Mouse (Mus musculus) thymus, adult 2 months (tissue): ENCODE data around the gene Scd2. TPM values are rescaled to one million over a fixed set of nuclear protein-coding genes. Genes with fewer than 3 reads are reported as not detected.

ENCODE experiments used
- DNase-seq: peaks from one replicate; pipeline ENCODE4 v3.0.0; 2021
- H3K27ac ChIP-seq: fragments of 200-500 bp; 2 replicates; pipeline ENCODE4 v1.5.1; 2012; ENCODE audit warnings: low read length, control low read depth; ENCODE audit not compliant: control insufficient read depth, insufficient read depth
- H3K27me3 ChIP-seq: fragments of 200-500 bp; 2 replicates; pipeline ENCODE4 v1.6.1; 2012; ENCODE audit warnings: mild to moderate bottlenecking, low read length, moderate library complexity, mixed read lengths; ENCODE audit not compliant: control insufficient read depth, insufficient read depth
- H3K36me3 ChIP-seq: fragments of 200-500 bp; 2 replicates; pipeline ENCODE4 v1.6.1; 2012; ENCODE audit warnings: mild to moderate bottlenecking, low read length, moderate library complexity; ENCODE audit not compliant: control insufficient read depth, insufficient read depth
- H3K4me1 ChIP-seq: fragments of 200-500 bp; replicated peaks from 2 replicates; pipeline ENCODE4 v1.6.1; 2012; ENCODE audit warnings: low read length; ENCODE audit not compliant: control insufficient read depth, insufficient read depth
- H3K4me3 ChIP-seq: fragments of 200-500 bp; 2 replicates; pipeline ENCODE4 v1.5.1; 2012; ENCODE audit warnings: mild to moderate bottlenecking, low read length, control low read depth, moderate library complexity; ENCODE audit not compliant: control insufficient read depth, insufficient read depth
- CTCF ChIP-seq: fragments of 200-500 bp; IDR thresholded peaks from 2 replicates; pipeline ENCODE4 v1.5.1; 2012; ENCODE audit warnings: mild to moderate bottlenecking, control low read depth, low read length, moderate library complexity, borderline replicate concordance; ENCODE audit not compliant: control insufficient read depth, poor library complexity, insufficient read depth; ENCODE audit errors: extremely low read depth
- POLR2A ChIP-seq: fragments of 200-500 bp; IDR thresholded peaks from 2 replicates; pipeline ENCODE4 v1.6.1; 2012; ENCODE audit warnings: mild to moderate bottlenecking, low read length, control low read depth, moderate library complexity; ENCODE audit not compliant: control insufficient read depth, poor library complexity, insufficient read depth; ENCODE audit errors: extremely low read depth
- WGBS: fragments of 180-500 bp; shearing (Covaris S2); methylation state at CpG from one replicate; pipeline ENCODE4 v1.1.7; 2018; 5-methylcytosine and 5-hydroxymethylcytosine counted together
- polyA plus RNA-seq: library from polyadenylated mRNA; depleted of rRNA; stranded (reverse); fragments of >200 nt; gene quantifications from 2 replicates; pipeline ENCODE4 v1.2.3, GENCODE M21; 2012

The Scd2 gene
- polyA plus RNA-seq, 1 experiment: 261 TPM

DNA sequence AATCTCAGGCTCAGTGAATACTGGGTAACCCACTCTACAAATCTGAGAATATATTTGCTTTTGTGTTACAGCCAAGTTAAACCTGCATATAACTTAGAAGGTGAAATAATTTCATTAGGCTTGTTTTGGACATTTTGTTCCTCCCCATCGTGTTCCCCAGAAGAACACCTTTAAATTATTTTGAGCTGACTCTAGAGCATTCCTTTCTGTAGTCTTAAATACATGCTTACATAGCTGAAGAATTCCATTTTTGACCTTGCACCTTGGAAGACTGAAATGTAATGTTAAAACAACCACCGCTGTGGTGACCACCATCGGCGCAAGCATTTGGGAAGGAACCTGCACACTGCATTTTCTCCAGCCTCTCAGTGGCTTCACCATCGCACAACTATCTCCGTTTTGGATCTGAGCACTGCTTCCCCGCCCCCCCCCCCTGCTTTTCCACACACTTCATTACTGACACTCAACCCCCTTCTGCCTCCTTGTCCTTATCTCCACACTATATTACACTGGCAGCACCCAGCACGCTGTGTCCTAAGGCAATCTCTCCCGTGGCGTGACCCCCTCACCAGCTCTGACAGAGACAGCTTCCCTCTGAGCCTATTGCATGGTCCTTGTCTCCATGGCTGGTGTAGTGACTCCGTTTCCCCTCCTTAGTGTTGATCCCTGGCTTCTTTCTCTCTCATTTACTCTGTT lies 5.9 kb upstream of the Scd2 start:
- Histone ChIP-seq H3K27ac (no peak overlapping the region), H3K36me3 (no peaks in the 10 kb centered on the region), H3K4me3 (no peak overlapping the region), H3K27me3 (no peaks in the 10 kb centered on the region), H3K4me1 (peaks cover 26% of the 10 kb centered on the region)
- TF ChIP-seq CTCF (no peak), POLR2A (no peak)
- WGBS: 95% methylated on average over 11 of the region's 11 CpGs
- no peak for DNase-seq

DNA sequence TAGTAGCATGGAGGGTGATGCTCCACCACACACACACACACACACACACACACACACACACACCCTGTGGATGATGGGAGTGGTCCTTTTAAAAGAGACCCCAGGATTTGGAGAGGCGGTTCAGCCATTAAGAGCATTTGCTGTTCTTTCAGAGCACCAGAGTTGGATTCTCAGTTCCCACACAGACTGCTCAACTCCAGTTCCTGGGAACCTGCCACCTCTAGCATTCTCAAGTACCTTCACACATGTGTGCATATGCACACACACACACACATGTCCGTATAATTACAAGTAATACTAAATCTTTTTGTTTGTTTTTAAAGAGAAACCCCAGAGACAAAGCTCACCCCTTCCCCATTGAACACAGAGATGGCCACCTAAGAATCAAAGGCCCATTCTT lies 1.4 kb upstream of the Scd2 start:
- WGBS: 91% methylated on average over 2 of the region's 2 CpGs
- Histone ChIP-seq H3K27ac (peak overlapping the region; percentile 87), H3K4me3 (no peak overlapping the region), H3K4me1 (peaks cover 24% of the 10 kb centered on the region), H3K27me3 (no peaks in the 10 kb centered on the region), H3K36me3 (peaks cover 9% of the 10 kb centered on the region; the same call in 1 of the 2 replicates)
- DNase-seq: no peak
- no peak for TF ChIP-seq CTCF
- TF ChIP-seq POLR2A: no peak

DNA sequence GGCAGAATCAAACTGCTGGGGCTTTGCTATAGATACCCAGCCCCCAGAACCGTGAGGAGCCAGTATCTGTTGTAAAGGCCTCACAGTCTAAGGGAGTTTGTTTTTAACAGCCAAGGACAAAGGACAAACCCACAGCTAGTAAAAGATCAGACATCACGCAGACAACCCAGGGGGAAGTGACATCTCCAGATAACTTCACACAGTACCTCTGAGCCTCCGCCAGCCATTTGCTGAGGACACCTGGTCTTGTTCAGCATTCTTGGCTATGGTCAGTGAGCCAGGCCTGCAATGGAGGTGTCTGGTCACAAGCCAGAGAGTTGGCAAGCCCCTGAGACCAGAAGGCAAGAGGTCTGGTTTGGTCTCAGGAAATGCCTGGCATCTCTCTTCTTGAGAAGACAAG lies 991 bp upstream of the Scd2 start:
- no peak overlapping the region for H3K4me3 ChIP-seq
- TF ChIP-seq POLR2A (no peak), CTCF (no peak)
- H3K27ac ChIP-seq: peak overlapping the region; percentile 87
- no peak for DNase-seq
- peaks cover 13% of the 10 kb centered on the region for H3K36me3 ChIP-seq
- H3K4me1 ChIP-seq: peaks cover 26% of the 10 kb centered on the region
- 34% methylated on average over 3 of the region's 3 CpGs for WGBS
- no peaks in the 10 kb centered on the region for H3K27me3 ChIP-seq

DNA sequence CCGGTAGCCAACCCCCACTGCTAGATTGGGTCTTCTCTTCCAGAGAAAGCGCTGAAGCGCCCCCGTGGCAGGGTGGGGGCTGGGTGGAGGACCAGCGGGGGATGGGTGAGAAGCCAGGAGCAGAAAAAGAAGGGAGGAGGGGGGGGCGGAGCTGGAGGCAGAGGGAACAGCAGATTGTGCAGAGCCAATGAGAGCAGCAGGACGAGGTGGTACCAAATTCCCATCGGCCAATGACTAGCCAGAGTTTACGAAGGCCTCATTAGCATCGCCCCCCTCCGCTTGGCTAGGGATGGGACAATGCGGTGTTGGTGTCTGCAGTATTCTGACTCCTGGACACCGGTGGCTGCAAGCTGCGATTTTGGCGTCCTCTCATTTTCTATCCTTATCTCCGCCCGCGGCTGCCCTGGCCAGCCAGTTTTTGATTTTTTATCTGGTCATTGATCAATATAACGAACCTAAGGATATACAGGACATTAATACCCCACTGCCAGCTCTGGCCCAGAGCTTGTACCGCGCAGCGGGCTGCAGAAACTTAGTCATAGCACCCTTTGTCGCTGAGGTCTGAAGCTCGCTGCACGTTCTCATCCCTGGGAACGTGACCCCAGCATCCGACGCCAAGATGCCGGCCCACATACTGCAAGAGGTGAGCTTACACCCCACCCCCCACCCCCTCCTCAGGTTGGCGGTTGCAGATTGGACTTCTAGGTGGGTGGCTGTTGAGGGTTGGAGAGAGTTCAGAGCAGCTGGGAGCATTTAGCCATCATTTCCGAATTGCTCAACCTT lies 486 bp downstream of the Scd2 start:
- H3K4me3 ChIP-seq: peak overlapping the region; percentile 74
- WGBS: under 1% methylated on average over 30 of the region's 31 CpGs
- peaks cover 41% of the 10 kb centered on the region for H3K4me1 ChIP-seq
- peak overlapping the region; percentile 87 for H3K27ac ChIP-seq
- peaks cover 28% of the 10 kb centered on the region for H3K36me3 ChIP-seq
- H3K27me3 ChIP-seq: no peaks in the 10 kb centered on the region
- TF ChIP-seq CTCF (no peak), POLR2A (peak; percentile 78)
- peak; percentile 80 for DNase-seq

DNA sequence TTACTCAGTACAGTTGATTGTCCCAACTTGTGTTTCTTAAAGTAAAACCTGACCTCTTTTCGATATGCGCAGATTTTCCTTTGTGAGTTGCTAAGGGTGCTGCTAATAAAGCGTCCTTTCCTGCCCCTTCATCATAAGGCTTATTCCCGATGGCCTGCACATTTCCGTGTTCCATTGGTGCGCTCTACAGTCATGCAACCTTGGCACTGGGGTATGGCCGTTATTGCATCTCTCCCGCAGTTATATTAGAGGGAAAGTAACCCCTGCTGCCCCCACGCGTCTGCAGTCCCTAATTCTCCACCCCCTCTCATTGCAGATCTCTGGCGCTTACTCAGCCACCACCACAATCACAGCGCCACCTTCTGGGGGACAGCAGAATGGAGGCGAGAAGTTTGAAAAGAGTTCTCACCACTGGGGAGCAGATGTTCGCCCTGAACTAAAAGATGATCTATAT lies 1.1 kb downstream of the Scd2 start:
- TF ChIP-seq POLR2A: peak; percentile 42; the same call in 1 of the 2 replicates
- TF ChIP-seq CTCF: peak; percentile 92
- under 1% methylated on average over 14 of the region's 14 CpGs for WGBS
- peaks cover 45% of the 10 kb centered on the region for H3K4me1 ChIP-seq
- peak; percentile 95 for DNase-seq
- H3K4me3 ChIP-seq: peak overlapping the region; percentile 74
- peak overlapping the region; percentile 87 for H3K27ac ChIP-seq
- H3K27me3 ChIP-seq: no peaks in the 10 kb centered on the region
- peaks cover 34% of the 10 kb centered on the region for H3K36me3 ChIP-seq

DNA sequence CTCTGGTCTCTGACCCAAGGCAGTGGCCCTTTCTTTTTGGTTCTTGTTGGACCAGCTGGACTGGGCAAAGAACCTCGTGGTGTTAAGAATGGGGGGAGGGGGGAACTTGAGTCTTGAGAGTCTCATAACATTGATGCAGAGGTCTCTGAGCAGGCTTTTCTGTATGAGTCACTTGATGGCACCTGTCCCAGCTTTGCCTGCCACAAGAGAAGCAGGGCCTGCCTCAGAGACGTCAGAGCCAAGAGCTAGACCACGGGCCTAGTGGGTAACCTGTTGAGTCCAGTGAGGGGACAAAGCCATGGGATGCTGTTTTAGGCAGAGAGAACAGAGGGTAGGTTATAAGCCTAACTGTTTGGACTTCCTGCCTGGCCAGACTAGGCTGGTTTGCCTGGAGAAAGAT lies 1.8 kb downstream of the Scd2 start:
- Histone ChIP-seq H3K27me3 (no peaks in the 10 kb centered on the region), H3K4me1 (peaks cover 49% of the 10 kb centered on the region), H3K4me3 (peak overlapping the region; percentile 74), H3K27ac (peak overlapping the region; percentile 48), H3K36me3 (peaks cover 40% of the 10 kb centered on the region)
- 0% methylated on average over 3 of the region's 3 CpGs for WGBS
- TF ChIP-seq POLR2A (no peak), CTCF (no peak)
- DNase-seq: peak; percentile 28
